Mouse (Mus musculus) neutrophil, adult 5-6 weeks (primary cell): ENCODE measurements around the gene Cpa2. TPM values are rescaled to one million over a fixed set of nuclear protein-coding genes. Genes with fewer than 3 reads are reported as not detected.

ENCODE experiments used
- ATAC-seq: fragments of 151-379, 151-347 bp; 2 replicates; pipeline ENCODE4 v1.8.0; 2017; ENCODE audit warnings: mild to moderate bottlenecking, moderate TSS enrichment; ENCODE audit not compliant: insufficient number of reproducible peaks, poor library complexity, low FRiP score, severe bottlenecking; ENCODE audit errors: extremely low read depth
- total RNA-seq: library from RNA; stranded (forward); fragments of 200-1000 nt; gene quantifications from 2 replicates; pipeline ENCODE4 v1.2.3, GENCODE M21; 2017

The Cpa2 gene
- not detected in 2 replicates for total RNA-seq

DNA sequence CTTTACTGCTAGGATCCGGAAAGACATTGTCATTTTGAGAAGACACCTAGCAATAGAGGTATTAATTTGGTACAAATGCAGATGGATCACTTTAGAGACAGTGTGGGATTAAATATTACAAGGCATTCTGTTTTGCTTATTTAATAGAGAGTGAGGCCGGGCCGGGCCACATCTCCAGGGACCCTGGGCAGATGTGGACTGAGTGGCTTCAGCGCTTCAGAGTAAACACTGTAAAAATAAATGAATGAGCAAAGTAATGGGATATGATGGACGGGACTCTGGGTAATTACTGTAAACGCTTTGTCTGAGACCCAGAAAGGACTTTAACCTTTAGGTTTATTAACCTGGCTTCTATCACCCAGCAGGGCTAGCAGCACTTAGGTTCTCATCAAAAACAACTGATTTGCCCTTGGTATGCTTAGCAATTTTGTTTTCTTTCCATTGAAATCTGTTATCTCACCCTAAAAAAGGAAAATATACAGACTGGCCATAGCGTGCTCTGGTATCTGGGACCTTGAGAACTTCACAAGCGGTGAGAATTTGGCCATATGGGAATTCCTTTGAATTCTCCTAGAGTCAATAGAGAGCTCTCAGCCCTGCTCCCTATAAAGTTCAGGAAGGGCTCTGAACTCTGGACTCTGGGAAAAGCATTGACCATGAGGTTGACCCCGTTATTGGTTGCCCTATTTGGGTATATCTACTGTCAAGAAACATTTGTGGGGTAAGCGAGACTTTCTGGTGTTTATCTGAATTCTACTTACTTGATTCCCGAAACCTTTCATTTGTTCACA is at the start of gene Cpa2:
Cpa2 (plus strand) TSS at position 574 of the 791 bp plus-strand sequence.
- no peak for ATAC-seq

DNA sequence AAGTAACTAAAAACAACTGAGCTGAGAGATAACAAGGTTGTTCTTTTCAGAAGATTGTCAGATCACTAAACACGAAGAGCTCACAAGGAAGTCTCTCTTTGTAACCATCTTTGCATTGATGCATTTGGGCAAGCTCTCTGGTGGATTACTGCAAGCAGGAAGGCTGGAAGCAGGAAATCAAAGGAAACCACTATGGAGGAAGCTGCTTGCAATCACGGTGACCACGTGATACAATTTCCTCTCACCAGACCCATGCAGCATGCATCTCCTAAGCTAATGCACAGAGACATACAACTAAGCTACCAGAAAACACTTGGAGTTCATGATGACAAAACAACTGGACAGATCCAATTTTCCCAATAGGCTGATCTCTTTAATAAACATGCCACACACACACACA is 42.3 kb upstream of the Cpa2 start:
- ATAC-seq, result no peak

DNA sequence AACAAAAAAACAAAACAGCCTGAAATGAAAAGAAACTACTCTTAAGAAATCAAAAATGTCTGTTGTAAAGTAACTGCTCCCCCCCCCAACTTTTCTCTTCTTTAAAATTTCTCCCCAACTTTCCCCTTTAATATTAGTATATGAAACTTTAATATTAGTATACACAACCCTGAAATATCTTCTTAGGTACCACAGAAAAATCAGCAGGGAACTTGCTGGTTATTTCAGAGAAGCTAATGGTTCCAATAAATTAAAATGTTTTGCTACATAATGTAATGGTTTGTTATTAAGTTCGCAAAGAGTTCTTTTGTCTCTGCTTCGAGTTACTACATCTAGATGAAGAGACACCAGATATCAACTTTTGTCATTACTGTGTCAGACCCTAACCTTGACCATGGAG is 32.6 kb upstream of the Cpa2 start:
- no peak for ATAC-seq

DNA sequence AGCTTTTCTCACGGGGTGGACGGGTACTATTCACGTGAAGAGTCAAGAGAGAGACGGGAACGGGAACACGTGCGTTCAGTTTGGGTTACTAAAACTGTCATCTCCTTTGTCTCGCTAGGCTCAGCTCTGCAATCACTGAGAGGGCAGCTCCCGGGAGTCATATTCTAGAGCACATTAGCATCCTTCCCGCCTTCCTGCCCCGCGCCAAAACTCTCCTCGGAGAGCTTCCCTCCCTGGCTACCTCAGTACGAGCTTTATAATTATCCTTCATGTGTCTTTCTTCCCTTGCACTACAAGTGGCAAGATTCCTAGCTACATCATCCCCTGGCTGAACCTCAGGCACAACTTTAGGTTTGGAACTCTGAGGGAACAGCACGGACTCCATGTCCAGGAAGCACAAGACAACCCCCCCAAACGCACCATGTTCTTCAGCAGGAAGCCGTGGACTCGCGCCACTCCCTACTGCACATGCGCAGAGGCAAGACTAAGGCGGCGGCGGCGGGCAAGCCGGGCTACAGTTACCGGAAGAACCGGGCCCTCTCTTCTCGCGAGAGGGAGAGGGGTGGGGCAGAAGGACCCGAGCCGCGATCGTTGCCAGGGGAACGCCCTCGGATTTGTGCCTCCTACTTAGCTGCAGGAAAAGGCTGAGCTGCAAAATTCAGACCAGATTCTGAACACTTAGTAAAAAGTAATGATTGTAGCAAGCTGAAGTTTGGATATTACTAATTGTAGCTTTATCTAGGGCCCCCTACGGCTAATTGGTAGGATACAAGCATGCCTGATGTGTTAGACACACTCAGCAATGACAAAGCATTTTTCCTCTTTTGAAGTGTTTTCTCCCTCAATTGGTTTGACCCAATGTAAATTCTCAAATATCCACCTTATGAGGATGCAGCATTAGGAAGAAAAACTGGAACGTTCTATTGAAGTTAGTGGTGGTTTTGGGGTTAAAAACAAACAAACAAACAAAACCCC is 31.8 kb upstream of the Cpa2 start, which contains the start of the genes Tmem209 and Ssmem1:
Tmem209 (minus strand) TSS at position 519 of the 975 bp plus-strand sequence.
Ssmem1 (plus strand) TSS at position 585 of the 975 bp plus-strand sequence.
- peak; percentile 97 for ATAC-seq

DNA sequence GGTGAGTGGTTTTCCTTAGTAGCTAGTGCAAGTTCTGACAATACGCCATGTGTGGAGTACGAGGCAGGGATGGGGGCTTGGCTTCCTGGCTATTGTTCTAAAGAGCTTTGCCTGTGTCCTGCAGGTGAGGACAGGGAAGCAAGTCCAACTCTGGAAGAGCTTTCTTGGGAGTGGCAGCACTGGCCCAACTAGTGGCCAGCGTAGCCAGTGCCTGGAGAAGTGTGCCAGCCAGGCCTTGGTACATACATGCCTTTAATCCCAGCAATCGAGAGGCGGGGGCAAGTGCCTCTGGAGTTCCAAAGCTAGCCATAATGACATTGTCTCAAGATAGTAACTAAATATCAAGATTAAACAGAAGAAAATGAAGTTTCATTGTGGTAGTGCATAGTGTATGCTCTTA is 31.1 kb upstream of the Cpa2 start:
- ATAC-seq, result no peak

DNA sequence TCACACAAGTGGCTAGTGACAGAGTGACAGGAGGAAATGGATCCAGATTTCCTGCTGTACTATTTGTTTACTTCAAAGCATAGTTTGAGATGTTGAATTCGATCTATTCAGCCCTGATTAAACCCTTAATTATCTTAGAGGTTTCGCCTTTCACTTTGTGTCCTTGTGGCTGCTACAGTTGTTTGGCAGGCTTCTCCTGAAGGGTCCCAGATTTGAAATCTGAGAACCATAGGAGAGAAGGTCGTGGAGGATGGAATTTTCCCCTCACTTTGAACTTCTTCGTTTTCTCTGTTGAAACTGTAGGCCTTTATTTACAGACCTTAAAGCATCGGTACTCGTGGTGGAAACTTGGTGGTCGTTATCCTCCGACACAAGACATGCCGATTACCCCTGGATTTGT is 27.1 kb upstream of the Cpa2 start:
- no peak for ATAC-seq

GRCm38 (mm10) chr6:30520400-30520799 is 21.0 kb upstream of the Cpa2 start:
- no peak for ATAC-seq

- ATAC-seq, result no peak
Observed at GRCm38 (mm10) chr6:30525456-30526332, 15.7 kb upstream of the Cpa2 start.

DNA sequence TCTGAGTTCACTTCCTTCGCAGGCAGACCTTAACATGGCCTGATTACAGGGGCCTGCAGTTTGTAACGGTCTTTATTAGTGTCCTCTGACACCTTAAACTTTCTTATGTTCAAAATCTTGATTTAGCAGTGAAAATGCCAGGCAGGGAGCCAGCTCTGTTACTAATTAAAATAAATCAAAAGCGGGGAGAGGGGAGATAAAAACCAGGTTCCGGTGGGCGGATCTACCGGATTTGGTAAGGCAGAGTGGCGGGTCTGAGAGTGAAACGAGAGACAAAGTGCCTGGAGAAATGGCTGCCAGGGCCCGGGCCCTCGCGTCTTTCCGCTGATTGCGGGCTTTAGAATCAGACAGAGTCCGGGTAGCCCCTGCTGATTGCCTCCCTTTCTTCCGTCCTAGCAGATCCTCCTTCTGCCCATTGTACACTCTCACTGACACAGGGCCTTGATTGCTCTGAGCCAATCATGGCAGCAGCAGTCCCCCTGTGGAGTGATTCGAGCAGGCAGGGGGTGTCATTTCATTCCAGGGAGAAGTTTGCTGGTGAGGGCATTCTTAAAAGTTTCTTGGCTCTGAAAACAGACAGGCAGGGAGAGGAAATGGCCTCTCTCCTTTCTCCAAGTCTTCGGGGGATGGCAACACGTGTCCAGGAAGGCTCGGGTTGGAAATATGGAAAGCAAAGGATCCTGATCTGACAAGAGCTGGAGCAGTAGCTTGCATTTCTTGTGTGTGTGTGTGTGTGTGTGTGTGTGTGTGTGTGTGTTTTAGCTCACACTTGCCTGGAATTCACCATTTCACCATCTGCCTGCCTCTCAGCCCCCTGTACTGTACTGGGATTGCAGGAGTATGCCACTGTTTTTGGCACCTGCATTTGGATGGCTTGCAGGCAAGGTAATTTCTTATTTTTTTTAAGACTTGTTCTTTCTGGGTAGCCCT is 14.5 kb upstream of the Cpa2 start:
- ATAC-seq, result no peak

GRCm38 (mm10) chr6:30528800-30529199 is 12.6 kb upstream of the Cpa2 start:
- ATAC-seq, result no peak

- no peak for ATAC-seq
Observed at GRCm38 (mm10) chr6:30535340-30535739, 6.0 kb upstream of the Cpa2 start.

GRCm38 (mm10) chr6:30538240-30538639 is 3.1 kb upstream of the Cpa2 start:
- no peak for ATAC-seq

GRCm38 (mm10) chr6:30538800-30539199 is 2.6 kb upstream of the Cpa2 start:
- no peak for ATAC-seq

DNA sequence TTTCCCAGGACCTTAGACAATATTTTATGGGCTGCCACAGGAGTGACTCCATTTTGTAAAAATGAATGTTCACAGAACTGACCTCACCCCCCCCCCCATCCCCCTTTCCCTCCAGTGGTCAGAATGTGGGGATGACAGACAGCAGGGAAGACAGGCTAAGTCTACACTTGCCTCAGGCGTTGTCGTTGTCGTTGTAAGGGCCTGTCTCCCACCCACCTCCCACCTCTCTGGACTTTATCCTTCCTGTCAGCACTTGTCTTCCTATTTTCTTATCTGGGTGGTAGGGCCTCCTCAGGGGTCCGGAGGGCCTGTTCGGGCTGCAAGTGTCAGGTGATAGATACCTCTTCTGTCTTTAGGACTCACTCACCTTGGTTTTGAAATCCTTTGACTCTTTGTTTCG is 895 bp downstream of the Cpa2 start:
- no peak for ATAC-seq

DNA sequence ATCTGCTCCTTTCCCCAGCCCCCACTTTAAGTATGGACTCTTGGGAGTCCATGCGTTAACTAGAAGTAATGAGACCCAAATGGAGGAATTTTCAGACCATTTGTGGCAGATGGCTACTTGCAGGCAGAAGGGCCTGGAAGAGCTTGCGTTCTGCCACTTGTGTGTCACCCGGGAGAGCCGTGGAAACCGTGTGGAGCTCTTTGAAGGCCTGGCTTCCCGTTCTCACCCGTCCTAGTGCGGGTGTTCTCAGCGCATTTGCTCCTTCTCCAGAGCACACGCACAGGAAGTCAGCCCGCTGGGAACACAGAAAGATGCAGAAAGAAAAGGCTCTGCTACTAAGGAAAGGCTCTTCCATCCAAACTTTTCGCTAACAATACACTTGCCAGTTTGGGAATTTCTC is 1.7 kb downstream of the Cpa2 start:
- no peak for ATAC-seq

- ATAC-seq, result no peak
Observed at GRCm38 (mm10) chr6:30543851-30544250, 2.5 kb downstream of the Cpa2 start.

DNA sequence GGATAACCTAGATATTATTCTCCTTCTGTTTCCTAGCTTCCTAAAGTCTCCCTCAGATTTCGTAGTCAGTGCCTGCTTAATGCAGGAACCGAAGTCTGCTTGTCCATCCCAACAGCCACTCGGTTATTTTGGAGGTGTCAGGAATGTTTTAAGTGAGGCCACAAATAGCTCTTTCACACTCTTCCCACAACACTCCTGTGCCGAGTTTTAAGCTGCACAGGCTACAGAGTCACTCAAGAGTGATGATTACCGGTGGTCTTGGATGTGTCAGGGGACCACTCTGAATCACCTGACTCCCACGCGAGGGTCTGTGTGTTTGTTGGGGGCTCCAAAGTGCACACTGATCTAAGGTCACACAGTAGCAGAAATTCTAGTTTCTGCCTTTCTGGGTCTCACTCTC is 4.3 kb downstream of the Cpa2 start:
- no peak for ATAC-seq
